Mouse (Mus musculus): ENCODE data around the gene Ttc16. TPM values are rescaled to one million over a fixed set of nuclear protein-coding genes. Genes with fewer than 3 reads are reported as not detected.

Gene Ttc16
- polyA plus RNA-seq, 1 experiment from 2014 or later: 0.30 TPM

- no peak for DNase-seq (ENCODE audit: low spot score)
- Histone ChIP-seq H3K4me1 (replicated peaks; ENCODE audit: control insufficient read depth, insufficient read depth, low read length) (peaks cover 31% of the 10 kb centered on the region), H3K4me3 (ENCODE audit: low read depth, low read length) (0 out of 2 replicates have a peak overlapping the region, but pooled peaks have one; percentile 89), H3K9ac (ENCODE audit: low read depth, low read length) (0 out of 2 replicates have a peak overlapping the region, but pooled peaks have one; percentile 25), H3K9me3 (ENCODE audit: control insufficient read depth, low read length) (no peaks in the 10 kb centered on the region; the same call in 1 of the 2 replicates), H3K27me3 (replicated peaks; ENCODE audit: control insufficient read depth, insufficient read depth, low read length) (no peaks in the 10 kb centered on the region), H3K4me2 (peak overlapping the region; percentile 76), H3K36me3 (ENCODE audit: control insufficient read depth, insufficient read depth, low read length) (peaks cover 17% of the 10 kb centered on the region), H3K27ac (ENCODE audit: low read depth, low read length) (peak overlapping the region; percentile 94; the same call in 1 of the 2 replicates)
- 32% methylated on average over 11 of the region's 11 CpGs for WGBS
- no peak for ATAC-seq (replicated peaks; ENCODE audit: low FRiP score)
Observed at GRCm38 (mm10) chr2:32714117-32714986, 61.1 kb downstream of the Ttc16 start.

GRCm38 (mm10) chr2:32712934-32713817 lies 62.3 kb downstream of the Ttc16 start, which contains the start of gene Cdk9:
Gene Cdk9, minus strand, starts transcription at chr2:32713076.
- ATAC-seq (replicated peaks; ENCODE audit: low FRiP score): peak; percentile 83
- Histone ChIP-seq H3K4me3 (ENCODE audit: low read depth, low read length) (peak within 1 kb of the TSS; percentile 89), H3K27me3 (replicated peaks; ENCODE audit: control insufficient read depth, insufficient read depth, low read length) (no peaks in the 10 kb centered on the region), H3K4me2 (peak within 1 kb of the TSS; percentile 76), H3K4me1 (replicated peaks; ENCODE audit: control insufficient read depth, insufficient read depth, low read length) (peaks cover 31% of the 10 kb centered on the region), H3K9me3 (ENCODE audit: control insufficient read depth, low read length) (no peaks in the 10 kb centered on the region; the same call in 1 of the 2 replicates), H3K9ac (ENCODE audit: low read depth, low read length) (peak within 1 kb of the TSS; percentile 80), H3K27ac (ENCODE audit: low read depth, low read length) (peak within 1 kb of the TSS; percentile 94), H3K36me3 (ENCODE audit: control insufficient read depth, insufficient read depth, low read length) (peaks cover 24% of the 10 kb centered on the region)
- peak; percentile 95 for DNase-seq (ENCODE audit: low spot score)
- WGBS: under 1% methylated on average over 55 of the region's 79 CpGs

GRCm38 (mm10) chr2:32712586-32712933 lies 62.9 kb downstream of the Ttc16 start:
- H3K4me2 ChIP-seq: peak overlapping the region; percentile 76
- WGBS: under 1% methylated on average over 34 of the region's 44 CpGs
- peak overlapping the region; percentile 89 for H3K4me3 ChIP-seq (ENCODE audit: low read depth, low read length)
- peaks cover 30% of the 10 kb centered on the region for H3K36me3 ChIP-seq (ENCODE audit: control insufficient read depth, insufficient read depth, low read length)
- H3K4me1 ChIP-seq (replicated peaks; ENCODE audit: control insufficient read depth, insufficient read depth, low read length): peaks cover 31% of the 10 kb centered on the region
- peak; percentile 95 for DNase-seq (ENCODE audit: low spot score)
- H3K27ac ChIP-seq (ENCODE audit: low read depth, low read length): peak overlapping the region; percentile 94
- peak overlapping the region; percentile 80 for H3K9ac ChIP-seq (ENCODE audit: low read depth, low read length)
- H3K9me3 ChIP-seq (ENCODE audit: control insufficient read depth, low read length): no peaks in the 10 kb centered on the region; the same call in 1 of the 2 replicates
- peak; percentile 87 for ATAC-seq (replicated peaks; ENCODE audit: low FRiP score)
- H3K27me3 ChIP-seq (replicated peaks; ENCODE audit: control insufficient read depth, insufficient read depth, low read length): no peaks in the 10 kb centered on the region

- Histone ChIP-seq H3K4me3 (ENCODE audit: low read depth, low read length) (peak overlapping the region; percentile 89), H3K4me2 (peak overlapping the region; percentile 76), H3K9ac (ENCODE audit: low read depth, low read length) (peak overlapping the region; percentile 80), H3K27me3 (replicated peaks; ENCODE audit: control insufficient read depth, insufficient read depth, low read length) (no peaks in the 10 kb centered on the region), H3K9me3 (ENCODE audit: control insufficient read depth, low read length) (no peaks in the 10 kb centered on the region; the same call in 1 of the 2 replicates), H3K27ac (ENCODE audit: low read depth, low read length) (peak overlapping the region; percentile 94), H3K36me3 (ENCODE audit: control insufficient read depth, insufficient read depth, low read length) (peaks cover 32% of the 10 kb centered on the region), H3K4me1 (replicated peaks; ENCODE audit: control insufficient read depth, insufficient read depth, low read length) (peaks cover 31% of the 10 kb centered on the region)
- DNase-seq (ENCODE audit: low spot score) (peak; percentile 76), ATAC-seq (replicated peaks; ENCODE audit: low FRiP score) (peak; percentile 73)
- WGBS: under 1% methylated on average over 41 of the region's 41 CpGs
Observed at GRCm38 (mm10) chr2:32712108-32712551, 63.3 kb downstream of the Ttc16 start.

GRCm38 (mm10) chr2:32711301-32712056 lies 64.0 kb downstream of the Ttc16 start:
- Histone ChIP-seq H3K36me3 (ENCODE audit: control insufficient read depth, insufficient read depth, low read length) (peaks cover 38% of the 10 kb centered on the region), H3K27ac (ENCODE audit: low read depth, low read length) (peak overlapping the region; percentile 94), H3K9ac (ENCODE audit: low read depth, low read length) (peak overlapping the region; percentile 80), H3K27me3 (replicated peaks; ENCODE audit: control insufficient read depth, insufficient read depth, low read length) (no peaks in the 10 kb centered on the region), H3K4me1 (replicated peaks; ENCODE audit: control insufficient read depth, insufficient read depth, low read length) (peaks cover 31% of the 10 kb centered on the region), H3K9me3 (ENCODE audit: control insufficient read depth, low read length) (no peaks in the 10 kb centered on the region), H3K4me3 (ENCODE audit: low read depth, low read length) (peak overlapping the region; percentile 89), H3K4me2 (peak overlapping the region; percentile 76)
- WGBS: 26% methylated on average over 9 of the region's 9 CpGs
- no peak for DNase-seq (ENCODE audit: low spot score)
- ATAC-seq (replicated peaks; ENCODE audit: low FRiP score): no peak

- Histone ChIP-seq H3K9me3 (ENCODE audit: control insufficient read depth, low read length) (no peaks in the 10 kb centered on the region), H3K9ac (ENCODE audit: low read depth, low read length) (no peak overlapping the region), H3K27me3 (replicated peaks; ENCODE audit: control insufficient read depth, insufficient read depth, low read length) (no peaks in the 10 kb centered on the region), H3K4me2 (no peak overlapping the region; the same call in 1 of the 2 replicates), H3K27ac (ENCODE audit: low read depth, low read length) (no peak overlapping the region; the same call in 1 of the 2 replicates), H3K4me1 (replicated peaks; ENCODE audit: control insufficient read depth, insufficient read depth, low read length) (peaks cover 31% of the 10 kb centered on the region), H3K4me3 (ENCODE audit: low read depth, low read length) (no peak overlapping the region), H3K36me3 (ENCODE audit: control insufficient read depth, insufficient read depth, low read length) (peaks cover 46% of the 10 kb centered on the region)
- 68% methylated on average over 5 of the region's 5 CpGs for WGBS
- DNase-seq (ENCODE audit: low spot score): no peak
- no peak for ATAC-seq (replicated peaks; ENCODE audit: low FRiP score)
Observed at GRCm38 (mm10) chr2:32710425-32710824, 65.0 kb downstream of the Ttc16 start.

- H3K4me1 ChIP-seq (replicated peaks; ENCODE audit: control insufficient read depth, insufficient read depth, low read length): peaks cover 23% of the 10 kb centered on the region
- DNase-seq (ENCODE audit: low spot score) (no peak), ATAC-seq (replicated peaks; ENCODE audit: low FRiP score) (no peak)
- no peaks in the 10 kb centered on the region for H3K9me3 ChIP-seq (ENCODE audit: control insufficient read depth, low read length)
- no peak overlapping the region for H3K27ac ChIP-seq (ENCODE audit: low read depth, low read length)
- H3K36me3 ChIP-seq (ENCODE audit: control insufficient read depth, insufficient read depth, low read length): peaks cover 52% of the 10 kb centered on the region
- no peak overlapping the region for H3K4me2 ChIP-seq
- H3K4me3 ChIP-seq (ENCODE audit: low read depth, low read length): no peak overlapping the region
- no peaks in the 10 kb centered on the region for H3K27me3 ChIP-seq (replicated peaks; ENCODE audit: control insufficient read depth, insufficient read depth, low read length)
- no peak overlapping the region for H3K9ac ChIP-seq (ENCODE audit: low read depth, low read length)
- WGBS: 91% methylated on average over 20 of the region's 20 CpGs
Observed at GRCm38 (mm10) chr2:32709521-32710137, 65.8 kb downstream of the Ttc16 start.
